In genomic region chr12:117903671-117904070, GRCm38 (mm10) we compare ENCODE assay signal across 27 mouse cellular contexts.
DNase-seq lines count a peak whose midpoint lies in the region; TF ChIP-seq lines count a peak whose summit lies in the region.
"Had no signal": no experiment of that assay in that cellular context is flagged by ENCODE, and none has a peak within 500 bp of the region (broad histone marks: within the 10 kb centered on the region; RNA-seq: fewer than 3 reads in every experiment).

No protein-coding gene starts in this region.

- intact Hi-C loops in heart, adult 2 months (cut with DNase I) = no loop called here

- no peaks in the 10 kb centered on the region for H3K4me1 ChIP-seq in heart, adult 2 months (ENCODE audit: control insufficient read depth, insufficient read depth, low read length)
- H3K4me1 ChIP-seq: embryonic facial prominence, embryonic 10.5 days; embryonic facial prominence, embryonic 15.5 days; forebrain, embryonic 12.5 days; hindbrain, embryonic 10.5 days; liver, embryonic 13.5 days; midbrain, embryonic 12.5 days; neural tube, embryonic 13.5 days had no signal

- H3K27me3 ChIP-seq in heart, adult 2 months (ENCODE audit: control insufficient read depth, insufficient read depth, low read length) = no peaks in the 10 kb centered on the region
- H3K27me3 ChIP-seq: embryonic facial prominence, embryonic 15.5 days; forebrain, embryonic 12.5 days; liver, embryonic 13.5 days; megakaryocyte, embryonic 14.5 days; midbrain, embryonic 12.5 days; neural tube, embryonic 13.5 days had no signal

- TF ChIP-seq EP300 in heart, adult 2 months (IDR thresholded peaks at IDR 0.05; ENCODE audit: insufficient read depth, low read depth, low read length) = no peak

- WGBS in heart, adult 2 months = 82% methylated on average over 8 of the region's 8 CpGs

- no peaks in the 10 kb centered on the region for H3K36me3 ChIP-seq in heart, adult 2 months (ENCODE audit: control insufficient read depth, insufficient read depth, low read length)
- H3K36me3 ChIP-seq: embryonic facial prominence, embryonic 10.5 days; embryonic facial prominence, embryonic 15.5 days; forebrain, embryonic 12.5 days; hindbrain, embryonic 10.5 days; liver, embryonic 13.5 days; midbrain, embryonic 12.5 days; neural tube, embryonic 13.5 days had no signal

- no peaks in the 10 kb centered on the region for H3K79me2 ChIP-seq in heart, adult 2 months (replicated peaks; ENCODE audit: control insufficient read depth, insufficient read depth, low read length)

- peak; percentile 31 to 61 for DNase-seq in layer of hippocampus, adult 18-20 months (ENCODE audit: low spot score in 2 of 2)
- DNase-seq in layer of hippocampus, postnatal 25 days (ENCODE audit: extremely low spot score in 1 of 2, low spot score in 1 of 2) = no peak
- DNase-seq in right cerebral cortex, adult 18-20 months = peak; percentile 11
- DNase-seq in right cerebral cortex, postnatal 4 days = no peak
- peak; percentile 18 to 41 for DNase-seq in layer of hippocampus, postnatal 14 days (ENCODE audit: low spot score in 2 of 2)
- DNase-seq in telencephalon, adult 2 months (ENCODE audit: low read depth, low spot score) = peak; percentile 50
- DNase-seq in heart, adult 2 months = no peak
- DNase-seq: B cell, adult 2 months; cerebellum, adult 8-10 months; cerebellum, postnatal 25 days; forebrain, postnatal 0 days; gastrocnemius, postnatal 10 days; heart, postnatal 14 days; kidney, adult 18-20 months; kidney, postnatal 4 days; left cerebral cortex, postnatal 4 days; liver, embryonic 13.5 days; lung, adult 18-20 months; lung, postnatal 4 days; thymus, postnatal 4 days had no signal

- H3K4me3 ChIP-seq in heart, adult 2 months = no peak overlapping the region
- H3K4me3 ChIP-seq: embryonic facial prominence, embryonic 10.5 days; embryonic facial prominence, embryonic 15.5 days; forebrain, embryonic 12.5 days; hindbrain, embryonic 10.5 days; liver, embryonic 13.5 days; megakaryocyte, embryonic 14.5 days; midbrain, embryonic 12.5 days; neural tube, embryonic 13.5 days had no signal

- no peak for TF ChIP-seq CTCF in heart, adult 2 months (IDR thresholded peaks at IDR 0.05)

- no peak overlapping the region for H3K27ac ChIP-seq in heart, adult 2 months
- H3K27ac ChIP-seq: embryonic facial prominence, embryonic 10.5 days; embryonic facial prominence, embryonic 15.5 days; forebrain, embryonic 12.5 days; hindbrain, embryonic 10.5 days; liver, embryonic 13.5 days; midbrain, embryonic 12.5 days; neural tube, embryonic 13.5 days had no signal

- TF ChIP-seq POLR2A in heart, adult 2 months (IDR thresholded peaks at IDR 0.05; ENCODE audit: insufficient read depth, low read depth, low read length) = no peak

- no peak overlapping the region for H3K9ac ChIP-seq in heart, adult 2 months (ENCODE audit: low read depth, low read length)
- H3K9ac ChIP-seq: embryonic facial prominence, embryonic 15.5 days; forebrain, embryonic 12.5 days; forebrain, postnatal 0 days; liver, embryonic 13.5 days; midbrain, embryonic 12.5 days; neural tube, embryonic 13.5 days had no signal

Comparison
In these comparisons a context has a peak if more than half of its experiments do, and no peak if none do; other contexts are left out.
1. DNase-seq: peak in layer of hippocampus, adult 18-20 months (2 of 2), right cerebral cortex, adult 18-20 months (single experiment), layer of hippocampus, postnatal 14 days (2 of 2) and telencephalon, adult 2 months (single experiment); none in layer of hippocampus, postnatal 25 days (0 of 2), right cerebral cortex, postnatal 4 days (single experiment) and heart, adult 2 months (0 of 2).